Mouse (Mus musculus): Measurements from ENCODE around the gene Syt1.

Gene Syt1

GRCm38 (mm10) chr10:109010241-109011193 is at the start of gene Syt1:
Gene Syt1 (minus strand): TSS chr10:109010982.
- no peak for DNase-seq (ENCODE audit: low read depth, low spot score)

GRCm38 (mm10) chr10:109056500-109056899 is 45.7 kb upstream of the Syt1 start:
- DNase-seq (ENCODE audit: low read depth, low spot score): no peak

GRCm38 (mm10) chr10:109047537-109047936 is 36.8 kb upstream of the Syt1 start:
- no peak for DNase-seq (ENCODE audit: low read depth, low spot score)

GRCm38 (mm10) chr10:109046988-109047387 is 36.2 kb upstream of the Syt1 start:
- DNase-seq (ENCODE audit: low read depth, low spot score): no peak

GRCm38 (mm10) chr10:109011226-109012165 is 714 bp upstream of the Syt1 start:
- DNase-seq (ENCODE audit: low read depth, low spot score): no peak

DNA sequence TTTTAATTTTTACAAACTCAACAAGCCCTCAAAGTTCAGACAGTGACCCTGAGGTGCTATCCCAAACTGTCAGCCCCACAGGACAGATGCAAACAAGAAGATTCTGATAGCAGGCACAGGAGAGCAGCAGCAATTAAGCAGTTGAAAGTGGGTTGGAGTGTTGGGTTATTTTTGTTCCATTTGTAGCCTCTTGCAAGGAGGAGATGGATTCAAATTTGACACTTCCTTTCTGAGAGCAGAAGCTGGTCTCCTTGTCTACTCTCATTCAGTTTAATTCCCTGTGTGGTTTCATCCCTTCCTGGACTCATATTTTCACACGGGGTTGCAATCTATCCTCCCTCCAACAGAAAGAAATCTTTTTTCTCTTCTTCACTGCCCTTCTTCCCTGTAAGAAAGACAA is 951 bp downstream of the Syt1 start:
- no peak for DNase-seq (ENCODE audit: low read depth, low spot score)

DNA sequence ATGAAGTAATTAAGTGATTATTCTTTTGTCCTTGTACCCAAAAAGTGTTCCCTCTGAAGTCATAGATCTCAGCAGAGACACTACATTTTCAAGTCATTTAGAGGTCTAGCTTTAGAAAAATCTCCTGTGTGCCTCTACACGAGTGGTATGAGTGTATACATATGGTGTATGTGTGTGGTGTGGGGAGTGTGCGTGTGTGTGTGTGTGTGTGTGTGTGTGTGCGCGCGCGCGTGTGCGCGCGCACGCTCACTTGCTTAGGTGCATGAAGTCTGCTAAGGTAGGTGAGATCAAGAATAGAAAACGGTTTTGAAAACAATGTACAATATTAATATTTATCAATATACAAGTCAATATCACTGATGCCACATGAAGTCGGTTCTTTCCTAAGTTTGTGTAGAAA is 2.3 kb downstream of the Syt1 start:
- no peak for DNase-seq (ENCODE audit: low read depth, low spot score)

- DNase-seq (ENCODE audit: low read depth, low spot score): no peak
These were observed 7.3 kb downstream of the Syt1 start for GRCm38 (mm10) chr10:109003482-109003881.

GRCm38 (mm10) chr10:108987250-108987649 is 23.5 kb downstream of the Syt1 start:
- DNase-seq (ENCODE audit: low read depth, low spot score): no peak

GRCm38 (mm10) chr10:108979660-108980059 is 31.1 kb downstream of the Syt1 start:
- DNase-seq (ENCODE audit: low read depth, low spot score): peak; percentile 7

GRCm38 (mm10) chr10:108954952-108955351 is 55.8 kb downstream of the Syt1 start:
- DNase-seq (ENCODE audit: low read depth, low spot score): no peak

GRCm38 (mm10) chr10:108952182-108952581 is 58.6 kb downstream of the Syt1 start:
- DNase-seq (ENCODE audit: low read depth, low spot score): no peak

GRCm38 (mm10) chr10:108936838-108937430 is 73.8 kb downstream of the Syt1 start:
- no peak for DNase-seq (ENCODE audit: low read depth, low spot score)

DNA sequence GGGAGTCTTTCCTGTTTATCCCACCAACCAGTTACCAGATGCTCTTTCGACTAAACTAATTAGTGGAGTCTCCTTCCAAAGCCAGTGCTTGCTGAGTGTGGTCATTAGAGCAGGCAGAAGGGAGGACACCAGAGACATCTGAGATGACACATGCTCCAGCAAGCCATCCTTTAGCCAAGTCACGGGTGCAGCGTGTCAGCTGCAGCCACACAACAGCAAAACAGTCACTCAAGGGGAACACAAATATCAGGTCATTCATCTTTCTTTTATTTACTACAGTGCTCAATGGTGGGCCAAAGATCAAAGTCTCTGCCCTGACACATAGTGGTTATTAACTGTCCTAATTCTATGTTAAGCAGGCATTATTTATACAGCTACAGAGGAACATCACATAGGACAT is 80.5 kb downstream of the Syt1 start:
- no peak for DNase-seq (ENCODE audit: low read depth, low spot score)

- no peak for DNase-seq (ENCODE audit: low read depth, low spot score)
These were observed 81.1 kb downstream of the Syt1 start for GRCm38 (mm10) chr10:108929676-108930075.

DNA sequence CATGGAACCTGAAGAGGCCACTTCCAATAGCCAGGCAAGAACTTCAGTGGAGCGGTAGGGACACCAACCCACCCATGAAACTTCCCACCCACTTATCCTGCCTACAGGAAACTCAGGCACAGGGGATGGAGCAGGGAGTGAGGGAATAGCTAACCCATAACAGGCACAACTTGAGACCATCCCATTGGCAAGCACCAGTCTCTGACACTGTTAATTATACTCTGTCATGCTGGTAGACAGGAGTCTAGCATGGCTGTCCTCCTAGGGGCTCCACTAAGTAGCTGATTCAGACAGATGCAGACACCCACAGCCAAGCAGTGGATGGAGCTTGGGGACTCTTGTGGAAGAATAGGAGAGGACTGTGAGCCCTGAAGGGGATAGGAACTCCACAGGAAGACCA is 105.5 kb downstream of the Syt1 start:
- DNase-seq (ENCODE audit: low read depth, low spot score): no peak

GRCm38 (mm10) chr10:108904371-108904770 is 106.4 kb downstream of the Syt1 start:
- DNase-seq (ENCODE audit: low read depth, low spot score): no peak

- DNase-seq (ENCODE audit: low read depth, low spot score): peak; percentile 6
These were observed 114.3 kb downstream of the Syt1 start for GRCm38 (mm10) chr10:108896529-108896928.

DNA sequence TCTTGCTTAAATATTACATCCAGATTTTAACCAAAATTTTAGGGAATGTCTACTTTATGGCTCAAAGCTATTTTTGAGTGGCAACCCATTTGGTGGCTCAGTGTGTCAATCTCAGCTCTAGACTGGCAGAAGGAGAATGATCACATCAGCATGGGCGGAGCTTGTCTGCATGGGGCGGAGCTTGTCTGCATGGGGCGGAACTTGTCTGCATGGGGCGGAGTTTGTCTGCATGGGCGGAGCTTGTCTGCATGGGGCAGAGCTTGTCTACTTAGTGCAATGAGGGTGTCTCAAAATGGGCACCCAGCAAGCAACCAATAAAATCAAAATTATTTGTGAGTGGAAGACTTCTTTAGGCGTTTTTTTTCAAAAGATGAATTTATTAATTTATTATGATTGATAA is 117.5 kb downstream of the Syt1 start:
- no peak for DNase-seq (ENCODE audit: low read depth, low spot score)

DNA sequence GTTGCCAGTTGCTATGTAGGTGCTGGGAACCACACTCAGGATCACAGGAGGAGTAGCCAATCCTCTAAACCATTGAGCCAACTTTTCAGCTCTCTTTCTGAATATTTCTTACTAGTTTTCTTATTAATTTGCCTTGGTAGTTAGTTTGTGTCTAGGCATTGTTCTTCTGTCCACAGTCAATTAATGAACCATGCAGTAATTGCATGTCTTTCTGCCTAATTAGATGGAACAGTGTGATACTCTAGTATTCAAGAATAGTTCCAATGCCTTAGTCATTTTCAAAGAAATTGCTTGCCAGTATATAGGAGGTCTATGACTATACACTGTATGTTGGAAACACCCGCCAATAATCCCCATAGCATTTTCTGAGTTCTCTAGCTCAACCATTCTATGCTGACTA is 118.3 kb downstream of the Syt1 start:
- DNase-seq (ENCODE audit: low read depth, low spot score): no peak

DNA sequence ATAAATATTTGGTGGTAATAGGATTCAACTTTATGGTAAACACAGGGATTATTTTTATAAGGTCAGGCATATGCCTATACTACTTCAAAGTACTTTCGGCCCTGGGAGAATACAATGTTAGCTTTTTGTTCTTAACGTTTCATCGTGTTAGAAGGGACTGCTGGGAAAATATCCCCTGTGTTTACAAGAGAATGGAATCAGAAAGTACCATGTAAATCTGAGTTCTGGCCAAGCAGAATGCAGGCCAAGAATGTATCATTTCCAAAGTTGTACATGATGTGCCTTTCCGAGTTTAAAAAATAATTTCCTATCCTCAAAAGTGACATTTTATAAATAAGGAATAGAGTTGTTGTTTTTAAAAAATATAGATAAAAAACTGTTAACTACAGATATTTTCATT is 121.7 kb downstream of the Syt1 start:
- DNase-seq (ENCODE audit: low read depth, low spot score): no peak

GRCm38 (mm10) chr10:108886781-108887180 is 124.0 kb downstream of the Syt1 start:
- DNase-seq (ENCODE audit: low read depth, low spot score): no peak
